Comparison of ENCODE assay signal across 8 mouse cellular contexts in the genomic region with DNA sequence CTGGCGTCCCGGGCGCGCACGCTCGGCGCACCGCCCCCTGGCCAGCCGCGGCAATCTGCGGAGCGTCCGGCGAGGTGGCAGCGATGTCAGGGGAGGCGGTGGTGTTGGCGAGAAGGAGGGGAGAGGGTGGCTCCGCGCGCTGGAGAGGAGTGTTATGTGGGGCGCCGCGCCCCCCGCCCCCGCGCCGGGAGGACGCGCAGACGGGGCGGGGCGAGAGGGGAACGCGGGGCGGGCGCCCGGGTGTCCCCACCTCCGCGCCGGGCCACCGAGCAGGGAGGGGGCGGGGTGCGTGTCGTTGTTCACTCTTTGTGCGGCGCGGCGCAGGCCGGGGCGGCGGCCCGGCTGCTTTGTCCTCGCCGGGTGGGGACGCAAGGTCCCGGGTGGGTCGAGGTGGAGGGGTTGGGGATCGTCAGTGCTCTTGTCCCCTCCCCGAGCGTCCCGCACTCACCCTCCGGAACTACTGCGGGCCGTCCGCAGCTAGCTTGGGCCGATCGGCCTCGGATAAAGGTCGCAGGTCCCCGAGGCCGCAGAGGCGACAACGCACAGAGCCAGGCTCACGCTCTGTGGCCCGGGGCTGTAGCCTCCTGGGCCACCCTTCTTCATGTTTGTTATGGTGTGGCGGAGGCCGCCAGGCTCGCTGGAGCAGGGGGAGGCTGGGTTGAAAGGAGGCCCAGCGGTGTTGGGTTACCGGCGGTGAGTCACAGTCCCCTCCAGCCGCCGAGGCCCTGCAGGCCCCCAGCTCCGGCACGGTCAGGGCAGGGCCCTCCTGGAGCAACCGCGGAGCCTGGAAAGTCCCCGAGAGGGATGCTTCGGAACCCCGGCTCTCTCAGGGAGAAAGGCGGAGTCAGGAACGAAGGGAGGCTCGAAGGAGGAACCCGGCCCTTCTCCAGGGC. TPM values are rescaled to one million over a fixed set of nuclear protein-coding genes. Genes with fewer than 3 reads are reported as not detected.
DNase-seq lines count a peak whose midpoint lies in the region; ATAC-seq and TF ChIP-seq lines count a peak whose summit lies in the region.

Gene Nuak1 (minus strand): TSS at position 57 of the 893 bp plus-strand sequence.

- H3K36me3 ChIP-seq in ES-E14 (ENCODE audit: control insufficient read depth, insufficient read depth, low read length, poor library complexity, severe bottlenecking) = no peaks in the 10 kb centered on the region
- no peaks in the 10 kb centered on the region for H3K36me3 ChIP-seq in lung, postnatal 0 days (ENCODE audit: insufficient read depth, low read length)

- H3K9me3 ChIP-seq in ES-E14 (ENCODE audit: control insufficient read depth, insufficient read depth, low read depth, low read length) = no peaks in the 10 kb centered on the region
- no peaks in the 10 kb centered on the region for H3K9me3 ChIP-seq in lung, postnatal 0 days (ENCODE audit: low read length)

- H3K27ac ChIP-seq in ES-E14 (ENCODE audit: insufficient read depth, low read depth, low read length, poor library complexity, severe bottlenecking) = no peak within 1 kb of the TSS
- H3K27ac ChIP-seq in lung, postnatal 0 days (ENCODE audit: low read length) = peak within 1 kb of the TSS; percentile 98

- in situ Hi-C loops in ES-E14 (cut with MboI; ENCODE audit: low sequenced_read_pairs in 2 of 2, unreplicated experiment in 2 of 2) = no loop called here

- H3K4me3 ChIP-seq in ES-E14 (ENCODE audit: insufficient read depth in 1 of 2, low read depth in 1 of 2, low read length in 2 of 2, poor library complexity in 1 of 2, severe bottlenecking in 1 of 2) = peak within 1 kb of the TSS; percentile 73 to 93
- peak within 1 kb of the TSS; percentile 71 for H3K4me3 ChIP-seq in lung, postnatal 0 days (ENCODE audit: low read depth, low read length)

- peaks cover 4 to 7% of the 10 kb centered on the region in 2 experiments; a peak in 3 of 4 replicates for H3K4me1 ChIP-seq in ES-E14 (ENCODE audit: control insufficient read depth in 2 of 2, insufficient read depth in 2 of 2, low read length in 2 of 2, poor library complexity in 1 of 2)
- peaks cover 17% of the 10 kb centered on the region; the same call in 1 of the 2 replicates for H3K4me1 ChIP-seq in lung, postnatal 0 days (ENCODE audit: insufficient read depth, low read depth, low read length)

- H3K27me3 ChIP-seq in lung, postnatal 0 days (replicated peaks; ENCODE audit: insufficient read depth, low read length) = no peaks in the 10 kb centered on the region

- whole genome bisulfite sequencing in lung, postnatal 0 days = 2% methylated on average over 57 of the region's 94 CpGs

- ATAC-seq in frontal cortex, adult (ENCODE audit: low TSS enrichment) = peak; percentile 35
- ATAC-seq in hematopoietic stem cell, adult 5-6 weeks (replicated peaks in 1 of 2; ENCODE audit: insufficient read depth in 1 of 2, low FRiP score in 2 of 2, low TSS enrichment in 1 of 2, low read depth in 1 of 2, poor library complexity in 2 of 2, severe bottlenecking in 2 of 2) = peak; percentile 35 to 52
- ATAC-seq in lung, postnatal 0 days = peak; percentile 94

- peak within 1 kb of the TSS; percentile 94 for H3K4me2 ChIP-seq in lung, postnatal 0 days (replicated peaks; ENCODE audit: low read depth, low read length)

- peak; percentile 42 for TF ChIP-seq CTCF in lung, postnatal 0 days (IDR thresholded peaks at IDR 0.05)

- peak within 1 kb of the TSS; percentile 68 for H3K9ac ChIP-seq in ES-E14 (ENCODE audit: insufficient read depth, low read depth, low read length, poor library complexity, severe bottlenecking)
- H3K9ac ChIP-seq in lung, postnatal 0 days (replicated peaks; ENCODE audit: low read depth) = peak within 1 kb of the TSS; percentile 92

- no peak for TF ChIP-seq EP300 in lung, postnatal 0 days (IDR thresholded peaks at IDR 0.05)

- DNase-seq in ES-E14 (ENCODE audit: low read depth, low spot score) = no peak
- DNase-seq in cerebellum, adult 18-20 months = peak; percentile 91 to 96
- peak; percentile 86 to 94 for DNase-seq in layer of hippocampus, postnatal 10 days (ENCODE audit: low spot score in 2 of 2)
- DNase-seq in lung, postnatal 0 days (ENCODE audit: low spot score) = peak; percentile 96
- DNase-seq in ovary, postnatal 36 days (ENCODE audit: low spot score) = peak; percentile 93
- DNase-seq in thymus, postnatal 14 days = peak; percentile 90

TF ChIP-seq in ES-E14, 5 proteins besides CTCF, POLR2A, EP300 and RAD21:
- no peak for TF ChIP-seq MAFK (IDR thresholded peaks at IDR 0.05; ENCODE audit: insufficient read depth, low read depth, low read length)
- TF ChIP-seq HCFC1 (IDR thresholded peaks at IDR 0.05; ENCODE audit: borderline replicate concordance, insufficient read depth, low read length) = peak; percentile 46; the same call in 1 of the 2 replicates
TF ChIP-seq in ES-E14: peak in this region for 1.

RNA-seq across cellular contexts. Expression of gene Nuak1, which starts in this region (rescaled TPM):
- 8.5 and 15.1 TPM in 2 replicates for total RNA-seq in ES-E14 (2012; rRNA removed)
- 0.40 and 1.1 TPM in 2 replicates for total RNA-seq in hematopoietic stem cell, adult 5-6 weeks (2017)
- 10 to 100 TPM; 45.2 to 54.6 TPM for total RNA-seq in layer of hippocampus, postnatal 10 days (2021)
- 2.2 and 2.3 TPM in 2 replicates for polyA plus RNA-seq in lung, postnatal 0 days (2015; fragmentation: Nextera tagmentation; extraction: Ambion mirVana)

Comparison
In these comparisons a context has a peak if more than half of its experiments do, and no peak if none do; other contexts are left out.
1. ATAC-seq: peak in every context shown above with its lines; median percentile 94 in lung, postnatal 0 days; 44 in hematopoietic stem cell, adult 5-6 weeks; 35 in frontal cortex, adult.